ENCODE assay signal across 14 mouse cellular contexts in the genomic region with DNA sequence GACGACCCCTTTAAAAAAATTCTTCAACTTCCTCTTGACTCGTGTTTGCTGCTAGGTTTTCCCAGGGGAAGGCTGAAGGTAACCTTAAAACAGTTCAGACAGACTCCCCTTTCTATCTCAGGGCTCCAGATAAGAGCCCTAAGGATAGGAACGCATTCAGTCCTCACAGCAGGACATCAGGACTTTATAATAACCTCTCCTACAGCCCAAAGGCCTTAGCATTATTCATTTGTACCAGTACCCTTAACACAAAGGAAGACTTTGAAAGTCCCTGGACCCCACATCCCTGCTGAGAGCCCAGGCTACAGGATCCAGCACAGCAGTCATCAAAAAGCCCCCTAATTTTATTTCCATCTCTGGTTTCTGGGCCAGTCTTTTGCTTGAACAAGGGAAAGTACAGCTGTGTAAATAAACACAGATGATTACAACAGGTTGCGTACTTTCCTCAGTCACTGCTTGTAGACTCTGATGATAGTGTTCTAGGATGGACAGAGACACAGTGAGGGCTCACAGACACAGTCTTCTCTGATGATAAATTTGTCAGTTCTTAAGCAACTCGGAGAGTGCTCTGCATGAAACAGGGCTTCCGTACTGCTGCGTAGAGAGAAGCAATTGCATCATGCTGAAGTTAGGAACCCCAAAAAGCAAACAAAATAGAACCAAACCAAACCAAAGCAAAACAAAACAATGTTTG. TPM values are rescaled to one million over a fixed set of nuclear protein-coding genes. Genes with fewer than 3 reads are reported as not detected.
DNase-seq lines count a peak whose midpoint lies in the region; ATAC-seq and TF ChIP-seq lines count a peak whose summit lies in the region.
"Had no signal": no experiment of that assay in that cellular context is flagged by ENCODE, and none has a peak within 500 bp of the region (broad histone marks: within the 10 kb centered on the region; RNA-seq: fewer than 3 reads in every experiment).

No protein-coding gene starts in this region.

- no peaks in the 10 kb centered on the region for H3K27me3 ChIP-seq in lung, embryonic 16.5 days (ENCODE audit: control insufficient read depth, insufficient read depth, low read depth, low read length)
- H3K27me3 ChIP-seq in forebrain, embryonic 14.5 days (replicated peaks; ENCODE audit: control insufficient read depth, insufficient read depth, low read length): no peaks in the 10 kb centered on the region
- H3K27me3 ChIP-seq in neural tube, embryonic 11.5 days (ENCODE audit: control insufficient read depth, insufficient read depth, low read length): no peaks in the 10 kb centered on the region
- H3K27me3 ChIP-seq: heart, embryonic 13.5 days; liver, embryonic 13.5 days; megakaryocyte, embryonic 14.5 days; neural tube, embryonic 13.5 days; stomach, embryonic 15.5 days had no signal

- no peak for TF ChIP-seq CTCF in gastrocnemius, adult 2 months (IDR thresholded peaks at IDR 0.05)

- no peak overlapping the region for H3K4me2 ChIP-seq in lung, embryonic 16.5 days (ENCODE audit: low read depth, low read length)
- H3K4me2 ChIP-seq in forebrain, embryonic 14.5 days (ENCODE audit: low read length): no peak overlapping the region
- no peak overlapping the region for H3K4me2 ChIP-seq in neural tube, embryonic 11.5 days (ENCODE audit: low read depth)
- H3K4me2 ChIP-seq: heart, embryonic 13.5 days; liver, embryonic 13.5 days; neural tube, embryonic 13.5 days; stomach, embryonic 15.5 days had no signal

- no peaks in the 10 kb centered on the region for H3K9me3 ChIP-seq in lung, embryonic 16.5 days (ENCODE audit: control insufficient read depth, low read length)
- H3K9me3 ChIP-seq in forebrain, embryonic 14.5 days (replicated peaks; ENCODE audit: control insufficient read depth, low read length): no peaks in the 10 kb centered on the region
- no peaks in the 10 kb centered on the region for H3K9me3 ChIP-seq in neural tube, embryonic 11.5 days (ENCODE audit: control insufficient read depth, low read length)
- H3K9me3 ChIP-seq: liver, embryonic 13.5 days; stomach, embryonic 15.5 days had no signal

- H3K36me3 ChIP-seq in lung, embryonic 16.5 days (ENCODE audit: control insufficient read depth, insufficient read depth, low read length): no peaks in the 10 kb centered on the region
- no peaks in the 10 kb centered on the region for H3K36me3 ChIP-seq in forebrain, embryonic 14.5 days (ENCODE audit: control insufficient read depth, insufficient read depth, low read length)
- no peaks in the 10 kb centered on the region for H3K36me3 ChIP-seq in neural tube, embryonic 11.5 days (ENCODE audit: control insufficient read depth, insufficient read depth, low read length)
- H3K36me3 ChIP-seq: heart, embryonic 13.5 days; liver, embryonic 13.5 days; neural tube, embryonic 13.5 days; stomach, embryonic 15.5 days had no signal

- no peak overlapping the region for H3K4me3 ChIP-seq in lung, embryonic 16.5 days (ENCODE audit: low read length)
- no peak overlapping the region for H3K4me3 ChIP-seq in forebrain, embryonic 14.5 days (ENCODE audit: low read depth, low read length)
- no peak overlapping the region for H3K4me3 ChIP-seq in neural tube, embryonic 11.5 days (ENCODE audit: low read depth, low read length)
- no peak overlapping the region for H3K4me3 ChIP-seq in gastrocnemius, adult 2 months
- H3K4me3 ChIP-seq: heart, embryonic 13.5 days; liver, embryonic 13.5 days; megakaryocyte, embryonic 14.5 days; neural tube, embryonic 13.5 days; stomach, embryonic 15.5 days had no signal

- peak; percentile 36; the same call in 1 of the 2 replicates for ATAC-seq in lung, embryonic 16.5 days (ENCODE audit: low read depth)
- ATAC-seq in forebrain, embryonic 14.5 days: peak; percentile 46
- no peak for ATAC-seq in neural tube, embryonic 11.5 days (ENCODE audit: insufficient read depth, low FRiP score, low TSS enrichment)
- ATAC-seq: intestine, embryonic 16.5 days had no signal

- H3K4me1 ChIP-seq in lung, embryonic 16.5 days (replicated peaks; ENCODE audit: control insufficient read depth, insufficient read depth, low read length): no peaks in the 10 kb centered on the region
- H3K4me1 ChIP-seq in forebrain, embryonic 14.5 days (ENCODE audit: control insufficient read depth, insufficient read depth, low read length): peaks cover 5% of the 10 kb centered on the region; the same call in 1 of the 2 replicates
- no peaks in the 10 kb centered on the region for H3K4me1 ChIP-seq in neural tube, embryonic 11.5 days (ENCODE audit: control insufficient read depth, insufficient read depth, low read length)
- H3K4me1 ChIP-seq: liver, embryonic 13.5 days; megakaryocyte, embryonic 14.5 days; neural tube, embryonic 13.5 days; stomach, embryonic 15.5 days had no signal

- WGBS in lung, embryonic 16.5 days: 24% methylated on average over 7 of the region's 7 CpGs
- WGBS in forebrain, embryonic 14.5 days: 9% methylated on average over 7 of the region's 7 CpGs
- WGBS in neural tube, embryonic 11.5 days: 14% methylated on average over 7 of the region's 7 CpGs

- intact Hi-C loops in gastrocnemius, adult 2 months (cut with DNase I): no loop called here

- no peak for DNase-seq in lung, postnatal 10 days
- DNase-seq in embryo, embryonic 10.5 days (ENCODE audit: low spot score): peak; percentile 58
- DNase-seq in forebrain, embryonic 14.5 days (ENCODE audit: low spot score): peak; percentile 61
- DNase-seq in neural tube, embryonic 11.5 days (ENCODE audit: low spot score): peak; percentile 33
- no peak for DNase-seq in gastrocnemius, adult 2 months
- no peak for DNase-seq in left cerebral cortex, adult 9 months (ENCODE audit: low spot score in 2 of 2)
- DNase-seq in thymus, postnatal 4 days: no peak
- DNase-seq: liver, embryonic 13.5 days had no signal

- H3K27ac ChIP-seq in lung, embryonic 16.5 days (ENCODE audit: low read length): no peak overlapping the region
- H3K27ac ChIP-seq in forebrain, embryonic 14.5 days (ENCODE audit: low read depth, low read length): no peak overlapping the region
- no peak overlapping the region for H3K27ac ChIP-seq in neural tube, embryonic 11.5 days (ENCODE audit: low read depth, low read length)
- no peak overlapping the region for H3K27ac ChIP-seq in gastrocnemius, adult 2 months
- H3K27ac ChIP-seq: heart, embryonic 13.5 days; liver, embryonic 13.5 days; neural tube, embryonic 13.5 days; stomach, embryonic 15.5 days had no signal

- no peak overlapping the region for H3K9ac ChIP-seq in lung, embryonic 16.5 days (ENCODE audit: low read length)
- H3K9ac ChIP-seq in forebrain, embryonic 14.5 days (ENCODE audit: low read length): no peak overlapping the region
- no peak overlapping the region for H3K9ac ChIP-seq in neural tube, embryonic 11.5 days (ENCODE audit: low read length)
- H3K9ac ChIP-seq: heart, embryonic 13.5 days; liver, embryonic 13.5 days; neural tube, embryonic 13.5 days; stomach, embryonic 15.5 days had no signal

RNA-seq across cellular contexts. Expression of a gene that starts 23.3 kb away (rescaled TPM):
- polyA plus RNA-seq in lung, embryonic 16.5 days (2015; fragmentation: Nextera tagmentation; extraction: Ambion mirVana): 23.5 and 25.2 TPM in 2 replicates
- polyA plus RNA-seq in forebrain, embryonic 14.5 days (2014; fragmentation: Nextera tagmentation; extraction: Ambion mirVana): 102 and 128 TPM in 2 replicates
- 58.6 and 66.3 TPM in 2 replicates for polyA plus RNA-seq in neural tube, embryonic 11.5 days (2014; fragmentation: Nextera tagmentation; extraction: Ambion mirVana)
- total RNA-seq in gastrocnemius, adult 2 months (2021): 1 to 10 TPM; 1.2 TPM

Comparison
In these comparisons a context has a peak if more than half of its experiments do, and no peak if none do; other contexts are left out.
1. DNase-seq: peak in embryo, embryonic 10.5 days (single experiment), forebrain, embryonic 14.5 days (single experiment) and neural tube, embryonic 11.5 days (single experiment); none in lung, postnatal 10 days (single experiment), gastrocnemius, adult 2 months (single experiment), left cerebral cortex, adult 9 months (0 of 2) and thymus, postnatal 4 days (single experiment).